Mouse (Mus musculus) spleen, adult 2 months (tissue): ENCODE measurements around the gene Rbm24.

ENCODE experiments used
- CTCF ChIP-seq: fragments of 200-500 bp; IDR thresholded peaks from 2 replicates; pipeline ENCODE4 v1.5.1; 2011; ENCODE audit warnings: mild to moderate bottlenecking, inconsistent platforms; ENCODE audit not compliant: insufficient read depth, insufficient read length, insufficient replicate concordance; ENCODE audit errors: extremely low read depth
- POLR2A ChIP-seq: fragments of 200-500 bp; IDR thresholded peaks from 2 replicates; pipeline ENCODE4 v1.6.1; 2011; ENCODE audit warnings: low read depth, low read length, inconsistent platforms

GRCm38 (mm10) chr13:46420095-46420494 is 1.9 kb downstream of the Rbm24 start:
- TF ChIP-seq CTCF (no peak), POLR2A (no peak)
